Mouse (Mus musculus): Measurements from ENCODE around the gene Cox7b.
"Not testable (repeated sequence)": the region's sequence is repeated elsewhere in the genome, so short reads cannot be mapped to it uniquely, and the experiment has no call there.

- TF ChIP-seq POLR2A (IDR thresholded peaks at IDR 0.05; ENCODE audit: low read depth, low read length); CTCF (conservative IDR thresholded peaks at IDR 0.05; ENCODE audit: insufficient read depth, insufficient read length, low read depth, low read length): not testable (repeated sequence)
Measured at GRCm38 (mm10) chrX:106014741-106015377, 641 bp upstream of the Cox7b start.

Measured in kidney, adult 2 months (tissue).